ENCODE assay signal across 8 mouse cellular contexts in genomic region chr19:9110182-9110869, GRCm38 (mm10). TPM values are rescaled to one million over a fixed set of nuclear protein-coding genes. Genes with fewer than 3 reads are reported as not detected.
A peak's percentile ranks its signal among the peaks of the same experiment; 100 is the strongest.
DNase-seq lines count a peak whose midpoint lies in the region; ATAC-seq and TF ChIP-seq lines count a peak whose summit lies in the region.

No protein-coding gene starts in this region.

- peak; percentile 84 for DNase-seq in CD4-positive, CD25-positive, alpha-beta regulatory T cell, adult 2 months (ENCODE audit: low read depth, low spot score)
- DNase-seq in WW6 (ENCODE audit: low read depth, low spot score) = peak; percentile 33
- DNase-seq in embryo, embryonic 11.5 days (ENCODE audit: low read depth, low spot score) = peak; percentile 61
- DNase-seq in liver, postnatal 0 days = no peak
- DNase-seq in urinary bladder, postnatal 25 days (ENCODE audit: low spot score) = no peak

- ATAC-seq in heart, embryonic 16.5 days (replicated peaks; ENCODE audit: extremely low read depth, insufficient read depth, low FRiP score) = peak; percentile 47
- ATAC-seq in kidney, embryonic 16.5 days (ENCODE audit: low FRiP score, low TSS enrichment) = peak; percentile 90
- peak; percentile 70 for ATAC-seq in liver, postnatal 0 days
- ATAC-seq in neural tube, embryonic 13.5 days (ENCODE audit: low read depth) = peak; percentile 87

- peak; percentile 91 for TF ChIP-seq CTCF in liver, postnatal 0 days (IDR thresholded peaks at IDR 0.05; ENCODE audit: low read depth)

- no peak overlapping the region for H3K4me3 ChIP-seq in heart, embryonic 16.5 days (ENCODE audit: low read length)
- no peak overlapping the region for H3K4me3 ChIP-seq in kidney, embryonic 16.5 days (ENCODE audit: low read length)
- H3K4me3 ChIP-seq in liver, postnatal 0 days (ENCODE audit: low read depth, low read length) = no peak overlapping the region
- H3K4me3 ChIP-seq in neural tube, embryonic 13.5 days = no peak overlapping the region

- no peak overlapping the region for H3K27ac ChIP-seq in heart, embryonic 16.5 days (ENCODE audit: low read length)
- H3K27ac ChIP-seq in kidney, embryonic 16.5 days (ENCODE audit: low read length) = no peak overlapping the region
- no peak overlapping the region for H3K27ac ChIP-seq in liver, postnatal 0 days (ENCODE audit: low read depth)
- H3K27ac ChIP-seq in neural tube, embryonic 13.5 days (replicated peaks) = no peak overlapping the region

- no peaks in the 10 kb centered on the region for H3K9me3 ChIP-seq in heart, embryonic 16.5 days (replicated peaks; ENCODE audit: control insufficient read depth, low read length)
- no peaks in the 10 kb centered on the region for H3K9me3 ChIP-seq in kidney, embryonic 16.5 days (ENCODE audit: low read length)
- no peaks in the 10 kb centered on the region for H3K9me3 ChIP-seq in liver, postnatal 0 days (ENCODE audit: low read length)
- H3K9me3 ChIP-seq in neural tube, embryonic 13.5 days = no peaks in the 10 kb centered on the region

- H3K27me3 ChIP-seq in heart, embryonic 16.5 days (ENCODE audit: control insufficient read depth, insufficient read depth, low read length) = no peaks in the 10 kb centered on the region
- H3K27me3 ChIP-seq in kidney, embryonic 16.5 days (ENCODE audit: insufficient read depth, low read length) = no peaks in the 10 kb centered on the region
- H3K27me3 ChIP-seq in liver, postnatal 0 days (ENCODE audit: insufficient read depth, low read length) = no peaks in the 10 kb centered on the region
- H3K27me3 ChIP-seq in neural tube, embryonic 13.5 days = no peaks in the 10 kb centered on the region

- no peak for TF ChIP-seq EP300 in liver, postnatal 0 days (IDR thresholded peaks at IDR 0.05; ENCODE audit: low read depth)

- H3K9ac ChIP-seq in heart, embryonic 16.5 days (ENCODE audit: low read length) = no peak overlapping the region
- H3K9ac ChIP-seq in kidney, embryonic 16.5 days (replicated peaks; ENCODE audit: low read length) = no peak overlapping the region
- no peak overlapping the region for H3K9ac ChIP-seq in liver, postnatal 0 days (replicated peaks)
- H3K9ac ChIP-seq in neural tube, embryonic 13.5 days = no peak overlapping the region

- WGBS in heart, embryonic 16.5 days = 44% methylated on average over 4 of the region's 4 CpGs
- WGBS in kidney, embryonic 16.5 days = 49% methylated on average over 4 of the region's 4 CpGs
- WGBS in liver, postnatal 0 days (ENCODE audit: insufficient replicate concordance) = 50% methylated on average over 4 of the region's 4 CpGs
- WGBS in neural tube, embryonic 13.5 days = 61% methylated on average over 4 of the region's 4 CpGs

- peaks cover 19% of the 10 kb centered on the region for H3K4me1 ChIP-seq in heart, embryonic 16.5 days (ENCODE audit: control insufficient read depth, insufficient read depth, low read length)
- peaks cover 9% of the 10 kb centered on the region for H3K4me1 ChIP-seq in kidney, embryonic 16.5 days (ENCODE audit: insufficient read depth, low read length)
- H3K4me1 ChIP-seq in liver, postnatal 0 days (ENCODE audit: insufficient read depth) = peaks cover 4% of the 10 kb centered on the region
- 0 out of 2 replicates have a peak, but pooled peaks cover 6% of the 10 kb centered on the region for H3K4me1 ChIP-seq in neural tube, embryonic 13.5 days (replicated peaks)

- no peak overlapping the region for H3K4me2 ChIP-seq in heart, embryonic 16.5 days (ENCODE audit: low read depth, low read length)
- no peak overlapping the region for H3K4me2 ChIP-seq in kidney, embryonic 16.5 days (replicated peaks; ENCODE audit: low read depth, low read length)
- no peak overlapping the region for H3K4me2 ChIP-seq in liver, postnatal 0 days (ENCODE audit: low read depth, low read length)
- H3K4me2 ChIP-seq in neural tube, embryonic 13.5 days = no peak overlapping the region

- peaks cover 8% of the 10 kb centered on the region; the same call in 1 of the 2 replicates for H3K36me3 ChIP-seq in heart, embryonic 16.5 days (ENCODE audit: control insufficient read depth, insufficient read depth)
- peaks cover 6% of the 10 kb centered on the region for H3K36me3 ChIP-seq in kidney, embryonic 16.5 days (ENCODE audit: insufficient read depth, low read length)
- H3K36me3 ChIP-seq in liver, postnatal 0 days (replicated peaks; ENCODE audit: insufficient read depth, low read length) = 0 out of 2 replicates have a peak, but pooled peaks cover 7% of the 10 kb centered on the region
- H3K36me3 ChIP-seq in neural tube, embryonic 13.5 days = peaks cover 19% of the 10 kb centered on the region

RNA-seq across cellular contexts. Expression of gene Scgb1a1, which starts 22.6 kb away (rescaled TPM):
- polyA plus RNA-seq in heart, embryonic 16.5 days (2015; fragmentation: Nextera tagmentation; extraction: Ambion mirVana) = 0.91 and 1.8 TPM in 2 replicates
- 0.76 TPM in 1 of 2 replicates, not detected in the other for polyA plus RNA-seq in kidney, embryonic 16.5 days (2015; fragmentation: Nextera tagmentation; extraction: Ambion mirVana)
- 0.85 and 3.7 TPM in 2 replicates for polyA plus RNA-seq in liver, postnatal 0 days (2015; fragmentation: Nextera tagmentation; extraction: Ambion mirVana)
- polyA plus RNA-seq in neural tube, embryonic 13.5 days (2015; fragmentation: Nextera tagmentation; extraction: Ambion mirVana) = not detected in 2 replicates

RNA-seq across cellular contexts. Expression of gene Asrgl1, which starts 25.1 kb away (rescaled TPM):
- polyA plus RNA-seq in heart, embryonic 16.5 days (2015; fragmentation: Nextera tagmentation; extraction: Ambion mirVana) = 18.9 and 21.6 TPM in 2 replicates
- polyA plus RNA-seq in kidney, embryonic 16.5 days (2015; fragmentation: Nextera tagmentation; extraction: Ambion mirVana) = 15.0 and 15.1 TPM in 2 replicates
- 7.0 and 8.3 TPM in 2 replicates for polyA plus RNA-seq in liver, postnatal 0 days (2015; fragmentation: Nextera tagmentation; extraction: Ambion mirVana)
- polyA plus RNA-seq in neural tube, embryonic 13.5 days (2015; fragmentation: Nextera tagmentation; extraction: Ambion mirVana) = 18.5 and 21.8 TPM in 2 replicates

Comparison
In these comparisons a context has a peak if more than half of its experiments do, and no peak if none do; other contexts are left out.
1. DNase-seq: peak in CD4-positive, CD25-positive, alpha-beta regulatory T cell, adult 2 months (single experiment), WW6 (single experiment) and embryo, embryonic 11.5 days (single experiment); none in liver, postnatal 0 days (single experiment) and urinary bladder, postnatal 25 days (single experiment).
2. Peak in every context shown above with its lines, with median percentiles within 50 percentile points of each other: ATAC-seq.